Mouse (Mus musculus) liver, embryonic 16.5 days (tissue): ENCODE measurements at regions not wholly inside any gene's neighbourhood (a gene's known extent, or its start where the extent isn't known, plus 50 kb on each side); places are given as distances from the start of the nearest gene placed in this dataset.
A peak's percentile ranks its signal among the peaks of the same experiment; 100 is the strongest.

ENCODE experiments used
- ATAC-seq: fragments of 200-750 bp; cut with Nextera tagmentation; 2 replicates; pipeline ENCODE4 v1.8.0; 2017; ENCODE audit warnings: low read depth, mild to moderate bottlenecking, moderate number of reproducible peaks, moderate library complexity
- H3K27ac ChIP-seq: fragments of 300-500 bp; sonication (generic); 2 replicates; pipeline ENCODE4 v1.5.1; 2014; ENCODE audit warnings: mild to moderate bottlenecking, low read length
- H3K27me3 ChIP-seq: fragments of 300-500 bp; sonication (generic); 2 replicates; pipeline ENCODE4 v1.6.1; 2014; ENCODE audit warnings: low read depth, low read length, mixed read lengths; ENCODE audit not compliant: control insufficient read depth, insufficient read depth
- H3K36me3 ChIP-seq: fragments of 300-500 bp; sonication (generic); 2 replicates; pipeline ENCODE4 v1.6.1; 2014; ENCODE audit warnings: mild to moderate bottlenecking; ENCODE audit not compliant: control insufficient read depth, insufficient read depth
- H3K4me1 ChIP-seq: fragments of 300-500 bp; sonication (generic); 2 replicates; pipeline ENCODE4 v1.6.1; 2014; ENCODE audit warnings: low read depth, low read length, mixed read lengths; ENCODE audit not compliant: control insufficient read depth
- H3K4me2 ChIP-seq: fragments of 300-500 bp; sonication (generic); 2 replicates; pipeline ENCODE4 v1.6.1; 2014; ENCODE audit warnings: low read depth, low read length, mixed read lengths
- H3K4me3 ChIP-seq: fragments of 300-500 bp; sonication (generic); 2 replicates; pipeline ENCODE4 v1.5.1; 2014; ENCODE audit warnings: low read depth, mild to moderate bottlenecking, low read length
- H3K9ac ChIP-seq: fragments of 300-500 bp; sonication (generic); 2 replicates; pipeline ENCODE4 v1.6.1; 2014; ENCODE audit warnings: low read depth, low read length
- H3K9me3 ChIP-seq: fragments of 300-500 bp; sonication (generic); replicated peaks from 2 replicates; pipeline ENCODE4 v1.6.1; 2016; ENCODE audit warnings: low read length; ENCODE audit not compliant: control insufficient read depth
- WGBS: fragments of 180-500 bp; shearing (Covaris S2); extraction: QIAGEN DNeasy Blood & Tissue Kit; methylation state at CpG from one replicate; pipeline ENCODE4 v1.1.7; 2014; ENCODE audit not compliant: insufficient replicate concordance; 5-methylcytosine and 5-hydroxymethylcytosine counted together

DNA sequence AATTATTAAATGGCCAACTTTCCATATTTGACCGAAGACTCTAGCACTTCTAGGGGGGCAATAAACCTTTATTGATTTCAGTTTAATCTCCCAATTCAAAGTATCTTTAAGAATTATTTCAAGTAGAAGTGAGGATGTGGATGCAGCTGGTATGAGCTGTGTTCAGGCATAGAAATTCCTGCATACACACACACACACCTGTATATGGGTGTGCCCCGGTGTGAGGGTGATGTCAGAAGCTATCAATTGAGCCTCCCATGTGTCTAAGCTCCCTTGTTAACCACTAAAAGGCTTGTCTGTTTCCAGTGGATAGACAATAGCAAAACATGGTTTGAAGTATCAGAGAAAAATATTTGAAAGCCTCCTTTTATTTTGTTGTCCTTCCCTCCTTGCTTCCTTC is 114.3 kb downstream of the Foxa2 start:
- Histone ChIP-seq H3K9me3 (no peaks in the 10 kb centered on the region), H3K4me1 (no peaks in the 10 kb centered on the region), H3K4me2 (no peak overlapping the region), H3K36me3 (no peaks in the 10 kb centered on the region), H3K27me3 (no peaks in the 10 kb centered on the region), H3K9ac (no peak overlapping the region), H3K4me3 (no peak overlapping the region), H3K27ac (no peak overlapping the region)
- 54% methylated on average over 2 of the region's 2 CpGs for WGBS
- ATAC-seq, result no peak

DNA sequence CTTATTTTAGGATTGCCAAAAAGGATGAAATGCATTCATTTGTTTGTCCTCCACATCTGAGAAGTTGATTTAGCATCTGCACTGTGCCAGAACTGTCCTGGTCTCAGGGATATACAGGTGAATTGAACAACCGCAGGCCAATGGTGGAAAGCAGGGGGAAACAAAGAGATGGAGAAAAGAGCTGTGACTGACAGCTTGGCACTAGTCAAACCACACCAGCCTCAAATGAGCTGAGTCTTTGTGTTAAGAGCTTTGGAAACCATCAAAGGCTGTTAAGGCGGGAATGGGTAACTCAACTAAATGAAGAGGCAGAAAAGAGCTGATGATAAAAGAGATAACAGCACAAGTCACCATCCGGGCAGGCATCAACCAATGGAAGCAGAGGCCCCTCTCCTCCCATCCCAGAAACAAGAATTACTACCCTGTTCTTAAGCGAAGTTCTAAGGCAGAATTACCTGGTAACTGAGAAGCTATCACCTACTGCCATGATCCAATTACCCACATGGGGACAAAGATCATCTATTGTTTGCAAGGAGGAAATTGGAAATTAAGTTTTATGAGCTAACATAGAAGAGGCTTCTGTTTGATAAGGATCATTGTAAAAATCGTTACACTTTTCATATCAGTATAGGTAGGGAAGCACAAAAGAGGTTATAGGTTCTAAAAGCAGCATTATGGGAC is 117.6 kb downstream of the Foxa2 start:
- H3K27ac ChIP-seq, result no peak overlapping the region
- WGBS, result 47% methylated on average over 5 of the region's 5 CpGs
- H3K4me3 ChIP-seq, result no peak overlapping the region
- no peak overlapping the region for H3K4me2 ChIP-seq
- no peaks in the 10 kb centered on the region for H3K4me1 ChIP-seq
- no peak for ATAC-seq
- no peak overlapping the region for H3K9ac ChIP-seq
- H3K9me3 ChIP-seq, result no peaks in the 10 kb centered on the region
- H3K36me3 ChIP-seq, result no peaks in the 10 kb centered on the region
- no peaks in the 10 kb centered on the region for H3K27me3 ChIP-seq

DNA sequence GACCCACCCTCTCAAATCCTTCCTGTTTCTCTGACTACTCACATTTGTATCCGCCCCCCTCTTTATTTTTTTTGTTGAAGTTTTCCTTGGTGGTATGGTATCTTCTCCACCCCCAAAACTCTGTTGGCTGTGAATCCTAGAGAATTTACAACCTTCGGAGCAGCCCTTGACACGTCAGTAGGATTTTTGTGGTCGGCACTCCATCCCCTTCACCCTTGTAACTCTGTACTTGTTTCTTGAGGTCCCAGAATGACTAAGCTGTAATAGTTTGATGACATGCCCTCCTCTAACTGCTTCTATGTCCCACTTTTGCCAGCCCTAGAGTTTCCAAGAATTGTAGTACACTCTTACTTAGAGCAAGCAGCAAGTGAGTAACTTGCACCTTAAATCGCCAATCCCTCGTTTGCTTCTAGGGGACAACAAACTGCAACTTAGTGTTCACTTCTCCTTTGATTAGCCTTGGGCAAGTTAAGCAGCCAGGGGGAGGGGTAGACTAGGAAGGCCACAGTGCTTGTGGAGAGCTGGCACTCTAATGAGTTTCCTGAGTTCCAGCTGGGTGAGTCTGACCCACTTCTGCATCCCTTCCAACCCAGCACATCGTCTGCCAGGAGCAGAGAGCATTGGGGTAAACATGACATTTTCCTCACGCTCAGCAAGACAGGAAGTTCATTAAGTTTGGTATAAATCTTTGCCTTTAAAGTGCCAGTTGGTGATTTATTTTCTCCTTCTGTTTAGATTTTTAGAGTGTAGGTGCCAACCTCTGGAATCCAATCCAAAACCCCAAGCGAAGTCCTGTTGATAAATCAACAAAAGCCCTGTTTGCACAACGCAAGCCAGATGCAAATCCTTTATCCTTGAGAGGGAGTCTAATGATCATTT is 118.7 kb downstream of the Foxa2 start:
- Histone ChIP-seq H3K4me1 (no peaks in the 10 kb centered on the region), H3K36me3 (no peaks in the 10 kb centered on the region), H3K4me3 (no peak overlapping the region), H3K9ac (no peak overlapping the region), H3K4me2 (no peak overlapping the region), H3K27me3 (no peaks in the 10 kb centered on the region), H3K9me3 (no peaks in the 10 kb centered on the region), H3K27ac (no peak overlapping the region)
- ATAC-seq, result no peak
- 30% methylated on average over 10 of the region's 10 CpGs for WGBS

DNA sequence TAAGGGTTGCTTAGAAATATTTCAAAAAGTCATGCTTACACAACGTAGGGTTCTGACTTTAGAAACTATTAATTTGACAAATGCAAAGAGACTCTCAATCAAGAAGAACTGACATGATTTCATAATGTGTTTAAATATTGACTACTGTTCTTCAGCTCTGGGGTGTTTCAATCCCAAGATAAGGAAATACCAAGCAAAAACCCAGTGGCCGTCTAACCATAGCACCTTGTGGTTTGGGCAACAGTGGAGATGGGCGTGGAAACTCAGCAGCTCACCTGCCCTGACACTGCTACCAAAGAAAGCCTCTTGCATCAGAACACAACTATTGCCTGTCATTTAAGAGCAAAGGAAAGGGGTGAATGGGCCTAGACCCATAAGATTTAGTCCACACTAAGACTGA is 119.9 kb downstream of the Foxa2 start:
- Histone ChIP-seq H3K36me3 (no peaks in the 10 kb centered on the region), H3K27me3 (no peaks in the 10 kb centered on the region), H3K27ac (no peak overlapping the region), H3K9me3 (no peaks in the 10 kb centered on the region), H3K9ac (no peak overlapping the region), H3K4me1 (no peaks in the 10 kb centered on the region), H3K4me2 (no peak overlapping the region), H3K4me3 (no peak overlapping the region)
- WGBS, result 52% methylated on average over 3 of the region's 3 CpGs
- no peak for ATAC-seq

DNA sequence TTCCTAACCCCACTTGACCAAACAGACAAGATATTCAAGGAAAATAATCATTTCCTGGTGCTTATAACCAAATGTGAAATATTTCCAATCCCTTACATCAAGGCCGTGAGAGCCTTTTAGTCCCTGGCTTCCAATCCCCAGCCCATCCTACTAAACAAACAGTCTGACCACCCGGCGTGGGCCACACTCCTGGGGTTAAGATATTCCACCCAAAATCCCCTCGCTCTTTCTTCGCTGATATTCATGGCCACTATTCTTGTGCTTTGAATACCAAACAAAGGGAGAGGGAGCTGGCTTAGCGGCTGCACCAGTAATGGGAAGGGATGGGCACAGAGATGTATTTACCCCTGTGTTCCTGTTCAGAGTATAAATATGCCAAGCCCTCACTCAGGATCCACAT is 139.4 kb downstream of the Foxa2 start:
- ATAC-seq, result no peak
- H3K9me3 ChIP-seq, result no peaks in the 10 kb centered on the region
- 68% methylated on average over 6 of the region's 6 CpGs for WGBS
- no peak overlapping the region for H3K4me3 ChIP-seq
- H3K27me3 ChIP-seq, result no peaks in the 10 kb centered on the region
- no peak overlapping the region for H3K9ac ChIP-seq
- H3K4me1 ChIP-seq, result no peaks in the 10 kb centered on the region; the same call in 1 of the 2 replicates
- no peak overlapping the region for H3K27ac ChIP-seq
- no peak overlapping the region for H3K4me2 ChIP-seq
- no peaks in the 10 kb centered on the region for H3K36me3 ChIP-seq

DNA sequence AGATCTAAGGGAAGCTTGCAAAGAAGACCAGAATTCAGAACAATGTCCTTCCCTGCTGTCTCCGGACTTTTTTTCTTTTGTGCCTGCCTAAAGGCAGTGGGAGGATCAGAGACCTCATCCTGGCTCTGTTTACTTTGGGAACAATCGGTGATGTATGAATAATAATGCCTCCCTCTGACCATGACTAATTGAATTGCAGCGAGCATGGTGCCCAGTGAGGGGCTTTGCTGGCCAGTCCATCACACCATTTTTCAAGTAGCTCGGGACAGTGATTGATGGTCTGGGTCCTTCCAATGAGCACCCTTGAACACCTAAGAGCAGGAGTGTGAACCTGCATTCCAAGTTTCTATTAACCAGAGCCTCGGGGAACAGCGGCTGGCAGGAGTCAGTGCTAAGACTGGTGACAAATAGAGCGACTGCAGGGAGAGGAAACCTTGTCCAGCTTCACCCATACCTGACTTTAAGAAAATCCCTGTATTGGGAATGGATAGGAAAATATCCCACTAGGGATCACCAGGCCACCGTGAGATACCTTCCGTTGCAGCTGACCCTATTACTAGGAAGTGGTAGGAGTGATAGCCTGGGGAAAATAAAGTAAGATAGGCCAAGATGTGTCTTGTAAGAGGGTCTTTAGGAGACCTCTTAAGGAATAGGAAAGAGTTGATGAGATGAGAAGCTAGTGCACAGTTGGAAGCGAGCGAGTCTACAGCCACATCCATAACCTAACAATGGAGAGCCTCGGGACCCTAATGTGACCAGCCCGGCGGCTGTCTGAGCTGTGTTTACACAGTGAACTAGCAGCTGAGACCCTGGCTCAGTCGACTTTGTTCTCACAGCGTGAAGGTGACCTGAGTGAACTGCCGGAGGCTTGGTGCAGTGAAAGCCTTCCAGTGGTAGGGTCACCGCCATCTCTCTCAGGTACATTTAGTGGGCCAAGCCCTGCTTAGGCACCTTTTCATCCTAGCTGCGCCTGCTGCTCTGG is 140.7 kb downstream of the Foxa2 start:
- no peak; the same call in 1 of the 2 replicates for ATAC-seq
- H3K9ac ChIP-seq, result no peak overlapping the region
- no peaks in the 10 kb centered on the region for H3K9me3 ChIP-seq
- no peak overlapping the region for H3K4me3 ChIP-seq
- no peaks in the 10 kb centered on the region for H3K36me3 ChIP-seq
- no peak overlapping the region for H3K4me2 ChIP-seq
- no peak overlapping the region for H3K27ac ChIP-seq
- no peaks in the 10 kb centered on the region; the same call in 1 of the 2 replicates for H3K4me1 ChIP-seq
- no peaks in the 10 kb centered on the region for H3K27me3 ChIP-seq
- 32% methylated on average over 19 of the region's 19 CpGs for WGBS

DNA sequence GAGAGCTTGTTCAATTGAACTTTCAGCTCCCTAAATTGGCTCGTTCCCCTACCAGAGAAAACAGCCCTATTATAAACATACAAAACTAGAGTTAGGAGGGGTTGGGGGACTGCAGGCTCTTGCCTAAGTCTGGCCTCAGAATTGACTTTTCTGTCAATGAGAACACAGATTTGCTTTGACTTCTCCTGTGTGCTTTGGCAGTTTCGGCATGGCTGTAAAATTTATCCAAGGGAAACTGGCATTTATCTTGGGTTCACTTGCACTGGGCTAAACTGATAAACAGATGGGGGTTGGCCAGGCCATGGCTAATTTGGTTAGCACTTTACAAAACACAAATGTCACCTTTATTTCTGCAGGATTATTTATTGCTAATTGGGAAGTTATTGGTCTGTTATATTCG is 141.7 kb downstream of the Foxa2 start:
- ATAC-seq, result no peak
- WGBS, result 31% methylated on average over 3 of the region's 3 CpGs
- Histone ChIP-seq H3K9ac (no peak overlapping the region), H3K9me3 (no peaks in the 10 kb centered on the region), H3K4me3 (no peak overlapping the region), H3K4me1 (no peaks in the 10 kb centered on the region; the same call in 1 of the 2 replicates), H3K27me3 (no peaks in the 10 kb centered on the region), H3K4me2 (no peak overlapping the region), H3K36me3 (no peaks in the 10 kb centered on the region), H3K27ac (no peak overlapping the region)

DNA sequence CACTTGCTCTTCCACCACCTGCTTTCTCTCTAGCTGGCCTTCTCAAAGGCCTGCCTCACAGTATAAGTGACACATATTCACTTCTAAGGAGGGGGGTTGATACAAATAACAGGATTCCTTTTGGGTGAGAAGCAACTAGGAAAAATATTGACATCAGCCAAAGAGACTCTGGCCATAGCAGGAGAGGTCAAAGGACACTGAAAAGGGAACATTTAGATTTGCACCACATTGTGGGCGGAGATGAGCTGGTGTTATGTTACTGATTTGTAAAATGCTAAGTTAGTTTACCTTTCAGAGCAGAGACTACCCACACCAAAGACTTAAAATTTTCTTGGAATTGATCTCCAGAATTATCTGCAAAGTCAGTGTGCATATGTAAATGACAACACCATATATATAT is 147.5 kb downstream of the Foxa2 start:
- H3K4me3 ChIP-seq, result no peak overlapping the region
- no peaks in the 10 kb centered on the region for H3K9me3 ChIP-seq
- H3K27ac ChIP-seq, result no peak overlapping the region
- H3K9ac ChIP-seq, result no peak overlapping the region
- no peaks in the 10 kb centered on the region for H3K4me1 ChIP-seq
- H3K4me2 ChIP-seq, result no peak overlapping the region
- WGBS, result 42% methylated on average over 1 of the region's 1 CpGs
- H3K36me3 ChIP-seq, result no peaks in the 10 kb centered on the region
- ATAC-seq, result peak; percentile 41; the same call in 1 of the 2 replicates
- no peaks in the 10 kb centered on the region for H3K27me3 ChIP-seq
